Mouse (Mus musculus) heart, embryonic 16.5 days (tissue): ENCODE data around the gene Ctrc. TPM values are rescaled to one million over a fixed set of nuclear protein-coding genes. Genes with fewer than 3 reads are reported as not detected.

Experiments used
- ATAC-seq: fragments of 200-750 bp; cut with Nextera tagmentation; replicated peaks from 2 replicates; pipeline ENCODE4 v1.8.0; 2017; ENCODE audit warnings: moderate number of reproducible peaks; ENCODE audit not compliant: insufficient read depth, low FRiP score; ENCODE audit errors: extremely low read depth
- H3K27ac ChIP-seq: fragments of 300-500 bp; sonication (generic); 2 replicates; pipeline ENCODE4 v1.5.1; 2014; ENCODE audit warnings: mild to moderate bottlenecking, low read length, control low read depth, moderate library complexity
- H3K27me3 ChIP-seq: fragments of 300-500 bp; sonication (generic); 2 replicates; pipeline ENCODE4 v1.6.1; 2014; ENCODE audit warnings: low read length, mixed read lengths; ENCODE audit not compliant: control insufficient read depth, insufficient read depth
- H3K36me3 ChIP-seq: fragments of 300-500 bp; sonication (generic); 2 replicates; pipeline ENCODE4 v1.6.1; 2014; ENCODE audit not compliant: control insufficient read depth, insufficient read depth
- H3K4me1 ChIP-seq: fragments of 300-500 bp; sonication (generic); 2 replicates; pipeline ENCODE4 v1.6.1; 2014; ENCODE audit warnings: low read length, mixed read lengths; ENCODE audit not compliant: control insufficient read depth, insufficient read depth
- H3K4me2 ChIP-seq: fragments of 300-500 bp; sonication (generic); 2 replicates; pipeline ENCODE4 v1.6.1; 2014; ENCODE audit warnings: low read depth, mild to moderate bottlenecking, control low read depth, low read length
- H3K4me3 ChIP-seq: fragments of 300-500 bp; sonication (generic); 2 replicates; pipeline ENCODE4 v1.5.1; 2014; ENCODE audit warnings: mild to moderate bottlenecking, control low read depth, low read length
- H3K9ac ChIP-seq: fragments of 300-500 bp; sonication (generic); 2 replicates; pipeline ENCODE4 v1.6.1; 2014; ENCODE audit warnings: low read length, control low read depth
- H3K9me3 ChIP-seq: fragments of 300-500 bp; sonication (generic); replicated peaks from 2 replicates; pipeline ENCODE4 v1.6.1; 2016; ENCODE audit warnings: low read length; ENCODE audit not compliant: control insufficient read depth
- WGBS: fragments of 180-500 bp; shearing (Covaris S2); extraction: QIAGEN DNeasy Blood & Tissue Kit; methylation state at CpG from one replicate; pipeline ENCODE4 v1.1.7; 2014; 5-methylcytosine and 5-hydroxymethylcytosine counted together
- polyA plus RNA-seq: library from polyadenylated mRNA; unstranded; fragments of >200 nt; fragmentation: Nextera tagmentation; extraction: Ambion mirVana; gene quantifications from 2 replicates; pipeline ENCODE4 v1.2.1, GENCODE M21; 2015

Ctrc gene
- not detected in 2 replicates for polyA plus RNA-seq

- Histone ChIP-seq H3K9me3 (no peaks in the 10 kb centered on the region), H3K27ac (no peak within 1 kb of the TSS), H3K36me3 (no peaks in the 10 kb centered on the region), H3K27me3 (no peaks in the 10 kb centered on the region), H3K9ac (no peak within 1 kb of the TSS), H3K4me1 (no peaks in the 10 kb centered on the region), H3K4me2 (no peak within 1 kb of the TSS), H3K4me3 (no peak within 1 kb of the TSS)
- 75% methylated on average over 6 of the region's 6 CpGs for WGBS
- ATAC-seq, result no peak
Measured at GRCm38 (mm10) chr4:141845999-141846398, at the start of gene Ctrc. Gene Ctrc (minus strand): TSS chr4:141846359.

DNA sequence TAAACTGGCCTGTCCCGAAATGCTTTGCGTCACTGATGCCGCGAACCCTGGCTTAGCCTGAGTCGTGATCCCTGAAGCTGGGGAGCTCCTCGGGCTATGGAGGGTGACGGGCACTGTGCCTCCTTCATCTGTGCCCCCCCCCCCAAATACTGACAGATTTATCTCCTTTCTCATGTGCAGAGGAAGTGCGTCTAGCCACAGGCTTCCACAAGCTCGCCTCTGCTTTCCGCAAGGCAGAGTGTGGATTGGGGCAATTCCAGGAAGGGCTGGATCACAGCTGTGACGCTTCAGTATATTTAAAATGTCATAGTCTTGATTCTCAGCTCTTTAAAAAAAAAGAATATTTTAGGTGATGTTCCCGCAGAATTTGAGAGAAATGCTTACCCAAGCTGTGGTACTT, 49.6 kb upstream of the Ctrc start:
- no peak overlapping the region for H3K4me3 ChIP-seq
- WGBS, result 51% methylated on average over 12 of the region's 12 CpGs
- peaks cover 15% of the 10 kb centered on the region for H3K4me1 ChIP-seq
- H3K27me3 ChIP-seq, result no peaks in the 10 kb centered on the region
- H3K4me2 ChIP-seq, result 0 out of 2 replicates have a peak overlapping the region, but pooled peaks have one; percentile 25
- no peak for ATAC-seq
- no peak overlapping the region for H3K9ac ChIP-seq
- no peak overlapping the region for H3K27ac ChIP-seq
- no peaks in the 10 kb centered on the region for H3K36me3 ChIP-seq
- no peaks in the 10 kb centered on the region for H3K9me3 ChIP-seq

DNA sequence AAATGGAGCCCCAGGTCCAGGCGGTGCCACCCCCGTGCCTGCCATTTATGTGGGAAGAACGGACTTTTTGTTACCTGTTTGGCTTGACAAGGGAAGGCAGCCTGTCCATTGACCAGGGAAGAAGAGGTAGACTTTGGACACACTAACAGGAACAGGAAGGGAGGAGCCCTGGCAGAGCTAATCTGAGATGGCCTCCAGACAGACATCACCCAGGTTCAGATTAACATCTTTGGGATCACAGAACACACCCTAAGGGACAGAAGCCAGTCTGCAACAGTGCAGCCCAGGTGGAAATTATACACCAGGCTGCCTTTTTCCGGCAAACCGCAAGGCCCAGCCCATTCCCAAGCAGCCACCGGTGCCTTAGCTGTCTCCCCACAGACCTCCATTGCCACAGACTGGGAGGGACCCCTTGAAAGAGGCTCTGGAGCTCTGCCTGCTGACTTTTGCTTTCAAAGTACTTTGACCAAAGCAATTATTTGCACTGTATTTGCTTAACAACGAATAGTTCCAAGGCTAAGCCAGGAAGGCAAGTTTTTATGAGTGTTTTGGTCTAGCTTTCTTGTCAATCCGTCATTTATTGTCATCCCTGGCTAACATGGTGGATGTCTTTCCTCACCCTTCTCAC, 47.1 kb upstream of the Ctrc start:
- Histone ChIP-seq H3K9ac (no peak overlapping the region), H3K9me3 (no peaks in the 10 kb centered on the region), H3K4me1 (0 out of 2 replicates have a peak, but pooled peaks cover 3% of the 10 kb centered on the region), H3K4me2 (no peak overlapping the region), H3K4me3 (no peak overlapping the region), H3K27ac (no peak overlapping the region), H3K36me3 (no peaks in the 10 kb centered on the region), H3K27me3 (no peaks in the 10 kb centered on the region)
- ATAC-seq, result no peak; the same call in 1 of the 2 replicates
- WGBS, result 87% methylated on average over 8 of the region's 8 CpGs

GRCm38 (mm10) chr4:141886385-141886968, 40.3 kb upstream of the Ctrc start:
- no peak for ATAC-seq
- 27% methylated on average over 6 of the region's 6 CpGs for WGBS
- no peak overlapping the region for H3K4me2 ChIP-seq

GRCm38 (mm10) chr4:141885451-141885850, 39.3 kb upstream of the Ctrc start:
- Histone ChIP-seq H3K4me3 (no peak overlapping the region), H3K4me1 (peaks cover 28% of the 10 kb centered on the region), H3K27me3 (no peaks in the 10 kb centered on the region), H3K27ac (no peak overlapping the region), H3K9me3 (no peaks in the 10 kb centered on the region), H3K9ac (no peak overlapping the region), H3K4me2 (no peak overlapping the region), H3K36me3 (no peaks in the 10 kb centered on the region)
- WGBS, result 45% methylated on average over 9 of the region's 9 CpGs
- no peak for ATAC-seq

More at GRCm38 (mm10) chr4:141886385-141886968, 40.3 kb upstream of the Ctrc start:
- peaks cover 27% of the 10 kb centered on the region for H3K4me1 ChIP-seq
- no peak overlapping the region for H3K27ac ChIP-seq
- no peaks in the 10 kb centered on the region for H3K9me3 ChIP-seq
- no peaks in the 10 kb centered on the region for H3K36me3 ChIP-seq
- H3K9ac ChIP-seq, result no peak overlapping the region
- H3K27me3 ChIP-seq, result no peaks in the 10 kb centered on the region
- no peak overlapping the region for H3K4me3 ChIP-seq

GRCm38 (mm10) chr4:141882858-141883257, 36.7 kb upstream of the Ctrc start:
- 42% methylated on average over 7 of the region's 7 CpGs for WGBS
- H3K4me2 ChIP-seq, result peak overlapping the region; percentile 10; the same call in 1 of the 2 replicates
- no peak overlapping the region; the same call in 1 of the 2 replicates for H3K27ac ChIP-seq
- no peaks in the 10 kb centered on the region for H3K9me3 ChIP-seq
- no peaks in the 10 kb centered on the region for H3K27me3 ChIP-seq
- no peak for ATAC-seq
- peaks cover 28% of the 10 kb centered on the region for H3K4me1 ChIP-seq
- no peaks in the 10 kb centered on the region for H3K36me3 ChIP-seq
- no peak overlapping the region for H3K4me3 ChIP-seq
- H3K9ac ChIP-seq, result no peak overlapping the region

- H3K36me3 ChIP-seq, result no peaks in the 10 kb centered on the region
- H3K27ac ChIP-seq, result peak overlapping the region; percentile 48; the same call in 1 of the 2 replicates
- peaks cover 28% of the 10 kb centered on the region for H3K4me1 ChIP-seq
- no peaks in the 10 kb centered on the region for H3K27me3 ChIP-seq
- no peak overlapping the region for H3K4me3 ChIP-seq
- H3K9ac ChIP-seq, result no peak overlapping the region
- H3K9me3 ChIP-seq, result no peaks in the 10 kb centered on the region
- ATAC-seq, result 0 out of 2 replicates have a peak, but pooled peaks have one; percentile 12
- 21% methylated on average over 5 of the region's 5 CpGs for WGBS
- peak overlapping the region; percentile 10; the same call in 1 of the 2 replicates for H3K4me2 ChIP-seq
Measured at GRCm38 (mm10) chr4:141881950-141882349, 35.8 kb upstream of the Ctrc start.

- Histone ChIP-seq H3K4me3 (no peak overlapping the region), H3K4me1 (peaks cover 28% of the 10 kb centered on the region), H3K4me2 (no peak overlapping the region), H3K9ac (no peak overlapping the region), H3K27me3 (no peaks in the 10 kb centered on the region), H3K9me3 (no peaks in the 10 kb centered on the region), H3K36me3 (no peaks in the 10 kb centered on the region), H3K27ac (peak overlapping the region; percentile 48; the same call in 1 of the 2 replicates)
- WGBS, result 67% methylated on average over 10 of the region's 10 CpGs
- ATAC-seq, result no peak
Measured at GRCm38 (mm10) chr4:141881289-141881914, 35.2 kb upstream of the Ctrc start.

- Histone ChIP-seq H3K4me1 (peaks cover 27% of the 10 kb centered on the region), H3K27ac (no peak overlapping the region), H3K9me3 (no peaks in the 10 kb centered on the region)
Measured at GRCm38 (mm10) chr4:141879875-141880274, 33.7 kb upstream of the Ctrc start.

More at GRCm38 (mm10) chr4:141879875-141880274, 33.7 kb upstream of the Ctrc start:
- Histone ChIP-seq H3K4me2 (no peak overlapping the region), H3K36me3 (no peaks in the 10 kb centered on the region), H3K4me3 (no peak overlapping the region), H3K9ac (no peak overlapping the region), H3K27me3 (no peaks in the 10 kb centered on the region)
- no peak for ATAC-seq
- 63% methylated on average over 9 of the region's 9 CpGs for WGBS
